Mouse (Mus musculus): ENCODE measurements around the gene Serhl.

Gene Serhl

GRCm38 (mm10) chr15:83162818-83163485 is 73.6 kb downstream of the Serhl start:
- peak; percentile 30 to 60 for DNase-seq

GRCm38 (mm10) chr15:83164971-83165471 is 75.7 kb downstream of the Serhl start:
- DNase-seq, result peak; percentile 70

GRCm38 (mm10) chr15:83165526-83166315 is 76.4 kb downstream of the Serhl start:
- DNase-seq, result no peak

All from kidney, postnatal 36 days (tissue).